Mouse (Mus musculus) MEL (cell line): Measurements from ENCODE around the gene Gm5965. TPM values are rescaled to one million over a fixed set of nuclear protein-coding genes. Genes with fewer than 3 reads are reported as not detected.

Experiments
- DNase-seq: peaks from one replicate; pipeline ENCODE4 v3.0.0; 2011; ENCODE audit warnings: low read depth, low spot score
- H3K27ac ChIP-seq: 2 replicates; pipeline ENCODE4 v1.5.1; 2012; ENCODE audit warnings: low read depth, mild to moderate bottlenecking, control low read depth, low read length, moderate library complexity; ENCODE audit not compliant: control insufficient read depth
- H3K27me3 ChIP-seq, 2 experiments: fragments of 150-350 bp in 1 of 2; sonication (generic) in 1 of 2; 2 replicates each; pipeline ENCODE4 v1.6.1; 2012; ENCODE audit warnings: low read length in 2 of 2, mild to moderate bottlenecking in 2 of 2, improper control_type of control experiment in 1 of 2, moderate library complexity in 1 of 2; ENCODE audit not compliant: insufficient read depth in 2 of 2, control insufficient read depth in 1 of 2
- H3K36me3 ChIP-seq, 2 experiments: 2 replicates each; pipeline ENCODE4 v1.6.1; 2012 to 2014; ENCODE audit warnings: low read length in 2 of 2, improper control_type of control experiment in 1 of 2, inconsistent platforms in 1 of 2, mild to moderate bottlenecking in 1 of 2; ENCODE audit not compliant: insufficient read depth in 2 of 2, control insufficient read depth in 1 of 2
- H3K4me1 ChIP-seq, 2 experiments: fragments of 150-350 bp in 1 of 2; sonication (generic) in 1 of 2; 2 replicates each; pipeline ENCODE4 v1.6.1; 2012; ENCODE audit warnings: low read length in 2 of 2, improper control_type of control experiment in 1 of 2, mild to moderate bottlenecking in 1 of 2; ENCODE audit not compliant: insufficient read depth in 2 of 2, control insufficient read depth in 1 of 2
- H3K4me3 ChIP-seq, 2 experiments: fragments of 150-350 bp in 1 of 2; sonication (generic) in 1 of 2; 2 replicates each; pipeline ENCODE4 v1.5.1; 2012; ENCODE audit warnings: low read depth in 2 of 2, low read length in 2 of 2, mild to moderate bottlenecking in 2 of 2, moderate library complexity in 2 of 2, control low read depth in 1 of 2, improper control_type of control experiment in 1 of 2; ENCODE audit not compliant: control insufficient read depth in 1 of 2, insufficient read depth in 1 of 2
- H3K79me2 ChIP-seq: 2 replicates; pipeline ENCODE4 v1.6.1; 2012; ENCODE audit warnings: mild to moderate bottlenecking, low read length, moderate library complexity; ENCODE audit not compliant: control insufficient read depth, poor library complexity, insufficient read depth
- H3K9ac ChIP-seq: 2 replicates; pipeline ENCODE4 v1.6.1; 2012; ENCODE audit warnings: low read depth, mild to moderate bottlenecking, control low read depth, low read length, moderate library complexity; ENCODE audit not compliant: control insufficient read depth, poor library complexity, severe bottlenecking
- H3K9me3 ChIP-seq: fragments of 150-350 bp; sonication (generic); replicated peaks from 2 replicates; pipeline ENCODE4 v1.6.1; 2012; ENCODE audit warnings: mild to moderate bottlenecking, low read length, improper control_type of control experiment, moderate library complexity; ENCODE audit not compliant: insufficient read depth
- CTCF ChIP-seq, 3 experiments: IDR thresholded peaks in 2 of 3; conservative IDR thresholded peaks in 1 of 3; 2 replicates each; pipeline ENCODE4 v1.5.1; 2011 to 2012; ENCODE audit warnings: low read length in 3 of 3, low read depth in 2 of 3, mild to moderate bottlenecking in 2 of 3, improper control_type of control experiment in 1 of 3, inconsistent platforms in 1 of 3, mixed read lengths in 1 of 3, moderate library complexity in 1 of 3; ENCODE audit not compliant: control insufficient read depth in 1 of 3, insufficient read depth in 1 of 3, poor library complexity in 1 of 3, severe bottlenecking in 1 of 3
- ETS1 ChIP-seq: IDR thresholded peaks from 2 replicates; pipeline ENCODE4 v1.6.1; 2012; ENCODE audit warnings: low read depth, mild to moderate bottlenecking, inconsistent platforms, low read length, improper control_type of control experiment, moderate library complexity
- GABPA ChIP-seq: IDR thresholded peaks from 2 replicates; pipeline ENCODE4 v1.6.1; 2012; ENCODE audit warnings: low read depth, mild to moderate bottlenecking, inconsistent platforms, low read length, improper control_type of control experiment, moderate library complexity
- HCFC1 ChIP-seq: IDR thresholded peaks from 2 replicates; pipeline ENCODE4 v1.6.1; 2012; ENCODE audit warnings: low read depth, mild to moderate bottlenecking, inconsistent platforms, low read length, improper control_type of control experiment, moderate library complexity
- JUND ChIP-seq: IDR thresholded peaks from 2 replicates; pipeline ENCODE4 v1.6.1; 2011; ENCODE audit warnings: low read depth, mild to moderate bottlenecking, improper control_type of control experiment, low read length
- KAT2A ChIP-seq: conservative IDR thresholded peaks from 2 replicates; pipeline ENCODE4 v1.6.1; 2012; ENCODE audit warnings: low read depth, low read length, improper control_type of control experiment, inconsistent platforms
- MAZ ChIP-seq: IDR thresholded peaks from 2 replicates; pipeline ENCODE4 v1.6.1; 2012; ENCODE audit warnings: low read depth, mild to moderate bottlenecking, inconsistent platforms, low read length, improper control_type of control experiment
- MEF2A ChIP-seq: IDR thresholded peaks from 2 replicates; pipeline ENCODE4 v1.6.1; 2014; ENCODE audit warnings: low read depth, mild to moderate bottlenecking, inconsistent platforms, low read length, improper control_type of control experiment; ENCODE audit not compliant: poor library complexity, insufficient replicate concordance, severe bottlenecking; ENCODE audit errors: extremely low read depth
- MYB ChIP-seq: IDR thresholded peaks from 2 replicates; pipeline ENCODE4 v1.6.1; 2011; ENCODE audit warnings: mild to moderate bottlenecking, low read depth, low read length, improper control_type of control experiment
- MYC ChIP-seq: IDR thresholded peaks from 2 replicates; pipeline ENCODE4 v1.6.1; 2011; ENCODE audit warnings: low read depth, mild to moderate bottlenecking, low read length, improper control_type of control experiment, moderate library complexity
- NELFE ChIP-seq: IDR thresholded peaks from 2 replicates; pipeline ENCODE4 v1.6.1; 2011; ENCODE audit warnings: low read depth, low read length, improper control_type of control experiment
- POLR2A ChIP-seq, 2 experiments: IDR thresholded peaks; 2 replicates each; pipeline ENCODE4 v1.6.1; 2011 to 2012; ENCODE audit warnings: low read length in 2 of 2, mild to moderate bottlenecking in 2 of 2, control low read depth in 1 of 2, improper control_type of control experiment in 1 of 2, low read depth in 1 of 2, moderate library complexity in 1 of 2; ENCODE audit not compliant: control insufficient read depth in 1 of 2, insufficient read depth in 1 of 2, poor library complexity in 1 of 2
- POLR2AphosphoS2 ChIP-seq: IDR thresholded peaks from 2 replicates; pipeline ENCODE4 v1.6.1; 2011; ENCODE audit warnings: low read length, improper control_type of control experiment
- RAD21 ChIP-seq: IDR thresholded peaks from 2 replicates; pipeline ENCODE4 v1.6.1; 2011; ENCODE audit warnings: mild to moderate bottlenecking, low read depth, low read length, improper control_type of control experiment
- SMC3 ChIP-seq: IDR thresholded peaks from 2 replicates; pipeline ENCODE4 v1.6.1; 2011; ENCODE audit warnings: low read depth, low read length, improper control_type of control experiment
- TBP ChIP-seq: IDR thresholded peaks from 2 replicates; pipeline ENCODE4 v1.8.0; 2011; ENCODE audit warnings: low read depth, low read length, improper control_type of control experiment
- USF1 ChIP-seq: IDR thresholded peaks from 2 replicates; pipeline ENCODE4 v1.6.1; 2014; ENCODE audit warnings: low read depth, mild to moderate bottlenecking, inconsistent platforms, low read length, improper control_type of control experiment, moderate library complexity
- USF2 ChIP-seq, 2 experiments: IDR thresholded peaks; 2 replicates each; pipeline ENCODE4 v1.6.1; 2011 to 2012; ENCODE audit warnings: improper control_type of control experiment in 2 of 2, low read length in 2 of 2, borderline replicate concordance in 1 of 2, inconsistent platforms in 1 of 2, low read depth in 1 of 2, mild to moderate bottlenecking in 1 of 2; ENCODE audit not compliant: insufficient read depth in 1 of 2
- polyA plus RNA-seq, 2 experiments: library from polyadenylated mRNA; stranded (reverse) in 1 of 2; unstranded in 1 of 2; fragments of >175 nt in 1 of 2; fragments of >200 nt in 1 of 2; gene quantifications; 2 replicates each; pipeline versions ENCODE4 v1.2.1 to v1.2.4; 2012; ENCODE audit warnings: low replicate concordance in 2 of 2, low read depth in 1 of 2; ENCODE audit not compliant: insufficient read length in 2 of 2, insufficient read depth in 1 of 2, missing spikeins in 1 of 2
- total RNA-seq: library from RNA; depleted of rRNA; stranded (reverse); fragments of 300-350 nt; gene quantifications from 2 replicates; pipeline ENCODE4 v1.2.3, GENCODE M21; 2012

The Gm5965 gene
- total and polyA plus RNA-seq, 3 experiments = not detected

GRCm38 (mm10) chr16:88811827-88812226, 34.1 kb downstream of the Gm5965 start, which contains the start of gene Gm20741:
Gene Gm20741 (minus strand): TSS chr16:88812220.
- no peak within 1 kb of the TSS for H3K9ac ChIP-seq
- no peak within 1 kb of the TSS for H3K4me3 ChIP-seq
- H3K4me1 ChIP-seq = no peaks in the 10 kb centered on the region
- no peak for TF ChIP-seq KAT2A
- TF ChIP-seq ETS1 = no peak
- TF ChIP-seq RAD21 = no peak
- no peak for TF ChIP-seq POLR2A (IDR thresholded peaks at IDR 0.05; ENCODE audit: control insufficient read depth in 1 of 2, insufficient read depth in 1 of 2, low read depth in 1 of 2, low read length in 2 of 2, poor library complexity in 1 of 2)
- no peaks in the 10 kb centered on the region for H3K36me3 ChIP-seq
- H3K9me3 ChIP-seq = no peaks in the 10 kb centered on the region
- no peak within 1 kb of the TSS for H3K27ac ChIP-seq
- H3K79me2 ChIP-seq = no peaks in the 10 kb centered on the region
- no peaks in the 10 kb centered on the region for H3K27me3 ChIP-seq
- DNase-seq = no peak

- no peak within 1 kb of the TSS for H3K27ac ChIP-seq
- TF ChIP-seq USF1 = no peak
- no peak for TF ChIP-seq MAZ
- no peak for TF ChIP-seq MYB
- TF ChIP-seq NELFE = no peak
- no peak for TF ChIP-seq HCFC1
- TF ChIP-seq POLR2AphosphoS2 = no peak
- no peak for TF ChIP-seq MYC
- TF ChIP-seq JUND = no peak
- no peak for TF ChIP-seq USF2 (IDR thresholded peaks at IDR 0.05; ENCODE audit: borderline replicate concordance in 1 of 2, insufficient read depth in 1 of 2, low read depth in 1 of 2, low read length in 2 of 2)
- TF ChIP-seq GABPA = no peak
- no peak for TF ChIP-seq MEF2A
- TF ChIP-seq, all 39 proteins: peak for 0
- DNase-seq = no peak
- no peak within 1 kb of the TSS for H3K4me3 ChIP-seq
- H3K9ac ChIP-seq = no peak within 1 kb of the TSS
- H3K36me3 ChIP-seq = no peaks in the 10 kb centered on the region
- no peaks in the 10 kb centered on the region for H3K9me3 ChIP-seq
- H3K79me2 ChIP-seq = no peaks in the 10 kb centered on the region
- H3K27me3 ChIP-seq = no peaks in the 10 kb centered on the region
- H3K4me1 ChIP-seq = no peaks in the 10 kb centered on the region
These were observed 42.4 kb downstream of the Gm5965 start, which contains the start of gene Krtap15 for GRCm38 (mm10) chr16:88820066-88820465. Gene Krtap15 (plus strand): TSS chr16:88820215.

GRCm38 (mm10) chr16:88823736-88824135, 46.0 kb downstream of the Gm5965 start:
- no peak for TF ChIP-seq TBP
- TF ChIP-seq SMC3 = 0 out of 2 replicates have a peak, but pooled peaks have one; percentile 10
- TF ChIP-seq RAD21 = peak; percentile 8; the same call in 1 of the 2 replicates
- no peak for TF ChIP-seq HCFC1
- no peak for TF ChIP-seq JUND
- no peak for TF ChIP-seq USF2 (IDR thresholded peaks at IDR 0.05; ENCODE audit: borderline replicate concordance in 1 of 2, insufficient read depth in 1 of 2, low read depth in 1 of 2, low read length in 2 of 2)
- no peak for TF ChIP-seq MYC
- no peak for TF ChIP-seq KAT2A
- TF ChIP-seq CTCF (IDR thresholded peaks at IDR 0.05 in 2 of 3, conservative IDR thresholded peaks at IDR 0.05 in 1 of 3; ENCODE audit: control insufficient read depth in 1 of 3, insufficient read depth in 1 of 3, low read depth in 2 of 3, low read length in 3 of 3, poor library complexity in 1 of 3, severe bottlenecking in 1 of 3) = peak in 2 of 3 experiments; percentile 18 to 28; a peak in 1 of 6 replicates
- Histone ChIP-seq H3K9ac (no peak overlapping the region), H3K4me1 (no peaks in the 10 kb centered on the region), H3K27me3 (no peaks in the 10 kb centered on the region), H3K9me3 (no peaks in the 10 kb centered on the region), H3K79me2 (no peaks in the 10 kb centered on the region), H3K4me3 (no peak overlapping the region), H3K27ac (no peak overlapping the region), H3K36me3 (no peaks in the 10 kb centered on the region)
- DNase-seq = peak; percentile 19
